Mouse (Mus musculus) heart, postnatal 36 days (tissue): Measurements from ENCODE around the gene Tbx3. TPM values are rescaled to one million over a fixed set of nuclear protein-coding genes. Genes with fewer than 3 reads are reported as not detected.

Experiments used
- DNase-seq, 2 experiments: peaks; one replicate each; pipeline ENCODE4 v3.0.0; 2021 to 2022
- intact Hi-C: fragments of 180-260 bp; cut with DNase I; formaldehyde crosslinking; loops from one replicate; pipeline ENCODE4 v1.15.1; 2025
- total RNA-seq, 2 experiments: library from RNA; stranded (reverse); gene quantifications; 2 replicates each; pipeline ENCODE4 v1.2.3; 2021

Tbx3 gene
- total RNA-seq, 2 experiments from 2014 or later = 10.5 to 11.5 TPM

GRCm38 (mm10) chr5:119676245-119676644 lies 5.8 kb downstream of the Tbx3 start:
- intact Hi-C loops = no loop called here

GRCm38 (mm10) chr5:119678516-119678915 lies 8.0 kb downstream of the Tbx3 start:
- intact Hi-C loops = no loop called here
- DNase-seq = no peak

More at GRCm38 (mm10) chr5:119676245-119676644, 5.8 kb downstream of the Tbx3 start:
- no peak for DNase-seq

- intact Hi-C loops = no loop called here
- no peak for DNase-seq
Measured at GRCm38 (mm10) chr5:119679084-119679483, 8.6 kb downstream of the Tbx3 start.

GRCm38 (mm10) chr5:119679614-119680328 lies 9.3 kb downstream of the Tbx3 start:
- intact Hi-C loops = no loop called here
- DNase-seq = no peak

- DNase-seq = no peak
- intact Hi-C loops = no loop called here
Measured at GRCm38 (mm10) chr5:119680329-119681010, 10.0 kb downstream of the Tbx3 start.

GRCm38 (mm10) chr5:119681011-119681832 lies 10.8 kb downstream of the Tbx3 start:
- DNase-seq = no peak
- intact Hi-C loops = no loop called here

- intact Hi-C loops = no loop called here
- DNase-seq = no peak
Measured at GRCm38 (mm10) chr5:119681833-119682210, 11.4 kb downstream of the Tbx3 start.

GRCm38 (mm10) chr5:119682646-119683515 lies 12.4 kb downstream of the Tbx3 start:
- peak in 1 of 2 experiments; percentile 39 for DNase-seq
- intact Hi-C loops = no loop called here

GRCm38 (mm10) chr5:119683861-119684260 lies 13.4 kb downstream of the Tbx3 start:
- DNase-seq = no peak
- intact Hi-C loops = loop anchor here (2.0 kb wide), 1 partner anchor 15 kb away; no protein-coding TSS in a partner anchor

GRCm38 (mm10) chr5:119684701-119685391 lies 14.4 kb downstream of the Tbx3 start:
- no peak for DNase-seq
- intact Hi-C loops = loop anchor here (2.0 kb wide), 1 partner anchor 16 kb away; no protein-coding TSS in a partner anchor

- no peak for DNase-seq
- intact Hi-C loops = loop anchor here (1.0 to 2.0 kb wide), 2 partner anchors 17 to 808 kb away; no protein-coding TSS in a partner anchor
Measured at GRCm38 (mm10) chr5:119685446-119686198, 15.2 kb downstream of the Tbx3 start.

GRCm38 (mm10) chr5:119686199-119686964 lies 15.9 kb downstream of the Tbx3 start:
- intact Hi-C loops = loop anchor here (1.0 kb wide), 1 partner anchor 809 kb away; no protein-coding TSS in a partner anchor
- peak in 1 of 2 experiments; percentile 34 for DNase-seq

- no peak for DNase-seq
- intact Hi-C loops = no loop called here
Measured at GRCm38 (mm10) chr5:119687005-119687855, 16.8 kb downstream of the Tbx3 start.

GRCm38 (mm10) chr5:119687856-119688206 lies 17.4 kb downstream of the Tbx3 start:
- no peak for DNase-seq
- intact Hi-C loops = no loop called here

GRCm38 (mm10) chr5:119688306-119688705 lies 17.8 kb downstream of the Tbx3 start:
- intact Hi-C loops = no loop called here
- no peak for DNase-seq

- DNase-seq = no peak
- intact Hi-C loops = no loop called here
Measured at GRCm38 (mm10) chr5:119688914-119689420, 18.5 kb downstream of the Tbx3 start.

GRCm38 (mm10) chr5:119689501-119689900 lies 19.0 kb downstream of the Tbx3 start:
- intact Hi-C loops = no loop called here
- DNase-seq = no peak
